Mouse (Mus musculus) hindbrain, embryonic 12.5 days (tissue): ENCODE results near the gene Oit1. TPM values are rescaled to one million over a fixed set of nuclear protein-coding genes. Genes with fewer than 3 reads are reported as not detected.
A peak's percentile ranks its signal among the peaks of the same experiment; 100 is the strongest.

Source experiments
- ATAC-seq: fragments of 200-750 bp; cut with Nextera tagmentation; 2 replicates; pipeline ENCODE4 v1.8.0; 2017; ENCODE audit warnings: moderate TSS enrichment; ENCODE audit not compliant: low FRiP score
- H3K27ac ChIP-seq: fragments of 300-500 bp; sonication (generic); 2 replicates; pipeline ENCODE4 v1.5.1; 2016; ENCODE audit warnings: mild to moderate bottlenecking
- H3K27me3 ChIP-seq: fragments of 300-500 bp; sonication (generic); 2 replicates; pipeline ENCODE4 v1.6.1; 2016; ENCODE audit warnings: mild to moderate bottlenecking
- H3K36me3 ChIP-seq: fragments of 300-500 bp; sonication (generic); 2 replicates; pipeline ENCODE4 v1.6.1; 2016; ENCODE audit warnings: mild to moderate bottlenecking
- H3K4me1 ChIP-seq: fragments of 300-500 bp; sonication (generic); 2 replicates; pipeline ENCODE4 v1.6.1; 2016
- H3K4me2 ChIP-seq: fragments of 300-500 bp; sonication (generic); replicated peaks from 2 replicates; pipeline ENCODE4 v1.6.1; 2016; ENCODE audit warnings: mild to moderate bottlenecking
- H3K4me3 ChIP-seq: fragments of 300-500 bp; sonication (generic); 2 replicates; pipeline ENCODE4 v1.5.1; 2016; ENCODE audit warnings: mild to moderate bottlenecking
- H3K9ac ChIP-seq: fragments of 300-500 bp; sonication (generic); 2 replicates; pipeline ENCODE4 v1.6.1; 2016; ENCODE audit warnings: mild to moderate bottlenecking, moderate library complexity
- H3K9me3 ChIP-seq: fragments of 300-500 bp; sonication (generic); replicated peaks from 2 replicates; pipeline ENCODE4 v1.6.1; 2016; ENCODE audit warnings: mild to moderate bottlenecking
- WGBS: fragments of 180-500 bp; shearing (Covaris S2); methylation state at CpG from one replicate; pipeline ENCODE4 v1.1.7; 2016; 5-methylcytosine and 5-hydroxymethylcytosine counted together
- polyA plus RNA-seq: library from polyadenylated mRNA; unstranded; fragments of >200 nt; fragmentation: Nextera tagmentation; extraction: Ambion mirVana; gene quantifications from 2 replicates; pipeline ENCODE4 v1.2.1, GENCODE M21; 2016

The Oit1 gene
- polyA plus RNA-seq, result not detected in 2 replicates

GRCm38 (mm10) chr14:8378685-8379313, at the start of gene Oit1:
TSS of gene Oit1 (minus strand) at chr14:8378754.
- no peak within 1 kb of the TSS for H3K27ac ChIP-seq
- H3K4me3 ChIP-seq, result no peak within 1 kb of the TSS
- 70% methylated on average over 8 of the region's 8 CpGs for WGBS
- H3K27me3 ChIP-seq, result no peaks in the 10 kb centered on the region
- no peak for ATAC-seq
- no peaks in the 10 kb centered on the region for H3K4me1 ChIP-seq
- no peak within 1 kb of the TSS for H3K4me2 ChIP-seq
- no peaks in the 10 kb centered on the region for H3K36me3 ChIP-seq
- H3K9me3 ChIP-seq, result no peaks in the 10 kb centered on the region
- H3K9ac ChIP-seq, result no peak within 1 kb of the TSS

GRCm38 (mm10) chr14:8422833-8423232, 44.3 kb upstream of the Oit1 start:
- H3K27ac ChIP-seq, result no peak overlapping the region
- 71% methylated on average over 3 of the region's 3 CpGs for WGBS
- H3K9ac ChIP-seq, result no peak overlapping the region
- H3K9me3 ChIP-seq, result no peaks in the 10 kb centered on the region
- no peak for ATAC-seq
- no peaks in the 10 kb centered on the region for H3K36me3 ChIP-seq
- H3K4me2 ChIP-seq, result no peak overlapping the region
- H3K4me3 ChIP-seq, result no peak overlapping the region
- no peaks in the 10 kb centered on the region for H3K27me3 ChIP-seq
- 0 out of 2 replicates have a peak, but pooled peaks cover 10% of the 10 kb centered on the region for H3K4me1 ChIP-seq

- Histone ChIP-seq H3K4me3 (no peak overlapping the region), H3K4me1 (0 out of 2 replicates have a peak, but pooled peaks cover 10% of the 10 kb centered on the region), H3K27ac (no peak overlapping the region), H3K9me3 (no peaks in the 10 kb centered on the region), H3K27me3 (no peaks in the 10 kb centered on the region), H3K36me3 (no peaks in the 10 kb centered on the region), H3K4me2 (peak overlapping the region; percentile 13; the same call in 1 of the 2 replicates), H3K9ac (no peak overlapping the region)
- WGBS, result 24% methylated on average over 10 of the region's 10 CpGs
- ATAC-seq, result no peak
Observed at GRCm38 (mm10) chr14:8421199-8421787, 42.7 kb upstream of the Oit1 start.

- H3K4me3 ChIP-seq, result no peak overlapping the region
- H3K9ac ChIP-seq, result no peak overlapping the region
- no peak overlapping the region for H3K4me2 ChIP-seq
- H3K27me3 ChIP-seq, result no peaks in the 10 kb centered on the region
- no peaks in the 10 kb centered on the region for H3K36me3 ChIP-seq
- H3K9me3 ChIP-seq, result no peaks in the 10 kb centered on the region
- 64% methylated on average over 3 of the region's 3 CpGs for WGBS
- no peak overlapping the region for H3K27ac ChIP-seq
- 0 out of 2 replicates have a peak, but pooled peaks cover 8% of the 10 kb centered on the region for H3K4me1 ChIP-seq
- ATAC-seq, result no peak
Observed at GRCm38 (mm10) chr14:8418610-8419009, 40.1 kb upstream of the Oit1 start.

GRCm38 (mm10) chr14:8405946-8406345, 27.4 kb upstream of the Oit1 start:
- H3K9me3 ChIP-seq, result no peaks in the 10 kb centered on the region
- H3K36me3 ChIP-seq, result no peaks in the 10 kb centered on the region
- H3K27ac ChIP-seq, result no peak overlapping the region
- no peak overlapping the region for H3K9ac ChIP-seq
- 68% methylated on average over 6 of the region's 6 CpGs for WGBS
- no peaks in the 10 kb centered on the region for H3K27me3 ChIP-seq
- H3K4me2 ChIP-seq, result no peak overlapping the region
- no peaks in the 10 kb centered on the region for H3K4me1 ChIP-seq
- no peak for ATAC-seq
- no peak overlapping the region for H3K4me3 ChIP-seq

- H3K4me2 ChIP-seq, result no peak overlapping the region
- H3K27me3 ChIP-seq, result no peaks in the 10 kb centered on the region
- H3K9ac ChIP-seq, result no peak overlapping the region
- H3K4me1 ChIP-seq, result no peaks in the 10 kb centered on the region
- 64% methylated on average over 3 of the region's 3 CpGs for WGBS
- H3K36me3 ChIP-seq, result no peaks in the 10 kb centered on the region
- no peaks in the 10 kb centered on the region for H3K9me3 ChIP-seq
- no peak overlapping the region for H3K4me3 ChIP-seq
- no peak overlapping the region for H3K27ac ChIP-seq
- no peak for ATAC-seq
Observed at GRCm38 (mm10) chr14:8403310-8403709, 24.8 kb upstream of the Oit1 start.

- Histone ChIP-seq H3K27ac (no peak overlapping the region), H3K4me1 (no peaks in the 10 kb centered on the region)
- ATAC-seq, result no peak
Observed at GRCm38 (mm10) chr14:8398507-8398906, 20.0 kb upstream of the Oit1 start.

GRCm38 (mm10) chr14:8395690-8396287, 17.2 kb upstream of the Oit1 start:
- no peaks in the 10 kb centered on the region for H3K9me3 ChIP-seq
- H3K4me2 ChIP-seq, result no peak overlapping the region
- no peak overlapping the region for H3K27ac ChIP-seq
- no peaks in the 10 kb centered on the region for H3K36me3 ChIP-seq
- no peak overlapping the region for H3K9ac ChIP-seq
- H3K4me3 ChIP-seq, result no peak overlapping the region
- H3K27me3 ChIP-seq, result no peaks in the 10 kb centered on the region
- ATAC-seq, result no peak
- no peaks in the 10 kb centered on the region for H3K4me1 ChIP-seq
- 87% methylated on average over 7 of the region's 7 CpGs for WGBS

More at GRCm38 (mm10) chr14:8398507-8398906, 20.0 kb upstream of the Oit1 start:
- no peak overlapping the region for H3K9ac ChIP-seq
- H3K4me2 ChIP-seq, result no peak overlapping the region
- no peaks in the 10 kb centered on the region for H3K36me3 ChIP-seq
- H3K9me3 ChIP-seq, result no peaks in the 10 kb centered on the region
- H3K27me3 ChIP-seq, result no peaks in the 10 kb centered on the region
- no peak overlapping the region for H3K4me3 ChIP-seq

GRCm38 (mm10) chr14:8392181-8392825, 13.7 kb upstream of the Oit1 start:
- no peaks in the 10 kb centered on the region for H3K36me3 ChIP-seq
- WGBS, result 64% methylated on average over 6 of the region's 6 CpGs
- no peak for ATAC-seq

GRCm38 (mm10) chr14:8369394-8369793, 9.2 kb downstream of the Oit1 start:
- no peak for ATAC-seq
- Histone ChIP-seq H3K27ac (no peak overlapping the region), H3K9ac (no peak overlapping the region), H3K4me3 (no peak overlapping the region), H3K27me3 (no peaks in the 10 kb centered on the region), H3K9me3 (no peaks in the 10 kb centered on the region), H3K36me3 (no peaks in the 10 kb centered on the region), H3K4me1 (peaks cover 17% of the 10 kb centered on the region), H3K4me2 (no peak overlapping the region)
- 77% methylated on average over 4 of the region's 4 CpGs for WGBS

More at GRCm38 (mm10) chr14:8392181-8392825, 13.7 kb upstream of the Oit1 start:
- H3K27me3 ChIP-seq, result no peaks in the 10 kb centered on the region
- H3K4me2 ChIP-seq, result no peak overlapping the region
- no peak overlapping the region for H3K4me3 ChIP-seq
- H3K27ac ChIP-seq, result no peak overlapping the region
- H3K4me1 ChIP-seq, result no peaks in the 10 kb centered on the region
- H3K9ac ChIP-seq, result no peak overlapping the region
- no peaks in the 10 kb centered on the region for H3K9me3 ChIP-seq

- Histone ChIP-seq H3K9me3 (no peaks in the 10 kb centered on the region), H3K4me3 (no peak overlapping the region), H3K4me2 (no peak overlapping the region), H3K36me3 (no peaks in the 10 kb centered on the region), H3K27me3 (no peaks in the 10 kb centered on the region), H3K27ac (no peak overlapping the region), H3K4me1 (peaks cover 17% of the 10 kb centered on the region), H3K9ac (no peak overlapping the region)
- ATAC-seq, result no peak
- 90% methylated on average over 1 of the region's 1 CpGs for WGBS
Observed at GRCm38 (mm10) chr14:8368900-8369299, 9.7 kb downstream of the Oit1 start.

- no peaks in the 10 kb centered on the region for H3K27me3 ChIP-seq
- ATAC-seq, result peak; percentile 57
- no peak overlapping the region for H3K27ac ChIP-seq
- H3K36me3 ChIP-seq, result no peaks in the 10 kb centered on the region
- no peak overlapping the region for H3K4me2 ChIP-seq
- WGBS, result 35% methylated on average over 4 of the region's 4 CpGs
- H3K4me3 ChIP-seq, result no peak overlapping the region
- H3K9me3 ChIP-seq, result no peaks in the 10 kb centered on the region
- peaks cover 17% of the 10 kb centered on the region for H3K4me1 ChIP-seq
- H3K9ac ChIP-seq, result no peak overlapping the region
Observed at GRCm38 (mm10) chr14:8367727-8368520, 10.6 kb downstream of the Oit1 start.
